Mouse (Mus musculus): ENCODE data around the gene Amhr2.

DNA sequence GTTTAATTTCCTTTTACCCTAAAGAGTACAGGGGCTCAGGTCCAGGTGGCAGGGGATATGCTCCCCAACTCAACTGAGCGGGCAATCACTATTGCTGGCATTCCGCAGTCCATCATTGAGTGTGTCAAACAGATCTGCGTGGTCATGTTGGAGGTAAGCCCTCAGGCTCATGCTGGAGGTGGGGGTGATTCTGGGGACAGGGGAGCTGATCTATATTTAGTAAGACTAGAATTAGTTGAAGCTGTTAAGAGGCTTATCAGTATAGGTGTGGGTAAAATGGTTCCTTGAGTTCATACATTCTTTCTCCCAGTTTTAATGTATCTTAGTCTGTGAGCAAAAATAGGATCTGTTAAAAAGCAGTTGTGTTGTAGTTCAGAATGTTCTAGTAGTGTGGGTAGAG, 38.0 kb downstream of the Amhr2 start:
- TF ChIP-seq CTCF (IDR thresholded peaks at IDR 0.05; ENCODE audit: insufficient read depth, low read depth, low read length) (no peak), POLR2A (IDR thresholded peaks at IDR 0.05; ENCODE audit: insufficient read depth, low read depth, low read length) (no peak)

Data from olfactory bulb, adult 2 months (tissue).